Mouse (Mus musculus) thymus, postnatal 36 days (tissue): ENCODE measurements around the gene Gm10024.
A peak's percentile ranks its signal among the peaks of the same experiment; 100 is the strongest.
"Not testable (repeated sequence)": the region's sequence is repeated elsewhere in the genome, so short reads cannot be mapped to it uniquely, and the experiment has no call there.

Experiments used
- DNase-seq, 2 experiments: peaks; one replicate each; pipeline ENCODE4 v3.0.0; 2022; ENCODE audit warnings: mixed read lengths in 2 of 2

The Gm10024 gene

DNA sequence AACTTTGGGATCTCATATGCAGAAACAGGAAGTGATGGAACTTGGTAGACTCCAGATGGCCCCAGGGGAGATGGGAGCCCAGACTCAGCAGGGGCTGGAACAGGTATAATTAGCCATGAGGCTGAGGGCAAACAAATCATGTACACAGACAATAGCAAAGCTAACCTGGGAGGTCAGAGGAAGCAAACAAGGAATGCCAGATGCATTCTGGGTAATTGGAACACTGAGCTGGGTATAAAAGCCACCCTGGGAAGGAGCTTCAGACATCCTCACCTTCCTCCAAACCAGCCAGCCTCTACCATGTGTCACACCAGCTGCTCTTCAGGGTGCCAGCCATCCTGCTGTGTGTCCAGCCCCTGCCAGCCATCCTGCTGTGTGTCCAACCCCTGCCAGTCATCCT lies at the start of gene Gm10024:
TSS of gene Gm10024 (plus strand) at position 301 of the 400 bp plus-strand sequence.
- DNase-seq = not testable (repeated sequence)

DNA sequence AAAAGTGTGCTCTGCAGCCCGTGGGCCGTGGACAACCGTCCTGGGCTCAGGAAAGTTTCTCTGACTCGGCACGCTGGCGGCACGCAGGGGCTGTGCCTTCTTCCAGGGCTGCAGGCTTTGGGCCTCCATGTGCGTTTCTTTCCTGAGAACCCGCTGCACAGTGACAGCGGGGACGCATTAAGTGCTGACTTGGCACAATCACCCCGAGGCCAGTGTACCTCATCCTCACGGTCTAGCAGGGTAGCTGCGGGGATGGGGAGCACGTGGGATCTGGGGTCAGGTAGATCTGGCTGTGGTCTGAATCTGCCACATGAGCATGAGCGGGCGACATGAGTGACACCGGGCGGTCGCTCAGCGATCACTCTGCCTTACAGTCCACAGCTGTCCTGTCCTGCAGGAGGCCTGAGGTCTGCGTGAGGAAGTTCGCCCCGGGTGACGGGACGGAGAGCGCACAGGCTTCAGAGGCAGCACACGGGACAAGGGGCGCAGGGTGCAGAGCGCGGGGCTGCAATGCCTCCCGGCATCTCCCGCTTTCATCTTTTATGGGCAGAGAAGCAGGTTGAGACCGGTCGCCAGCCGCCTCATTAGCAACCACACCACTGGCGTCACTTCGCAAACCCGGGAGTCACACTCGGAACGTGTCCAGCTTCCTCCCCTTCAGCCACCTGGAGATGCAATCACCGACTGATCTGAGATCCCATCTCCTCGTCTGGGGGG lies 47.1 kb upstream of the Gm10024 start:
- no peak for DNase-seq

DNA sequence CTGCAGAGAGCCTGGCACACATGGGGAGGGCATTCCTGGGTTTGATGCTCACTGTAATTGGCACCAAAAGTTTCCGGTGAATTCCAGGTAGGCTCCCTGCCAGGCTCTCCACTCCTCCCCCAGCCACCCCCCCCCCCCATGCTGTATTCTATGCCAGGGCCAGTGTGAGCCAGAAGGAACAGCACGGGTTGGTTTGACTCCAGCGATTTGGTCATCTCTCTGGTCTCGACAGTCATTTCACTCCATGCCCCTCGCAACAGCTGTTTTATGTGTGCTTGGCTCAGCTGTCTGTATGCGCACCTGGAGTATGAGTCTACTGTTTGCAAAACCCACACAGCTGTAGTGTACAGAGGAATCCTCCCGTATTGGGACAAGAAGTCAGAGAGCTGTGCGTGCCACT lies 44.9 kb upstream of the Gm10024 start:
- DNase-seq = peak in 1 of 2 experiments; percentile 43

DNA sequence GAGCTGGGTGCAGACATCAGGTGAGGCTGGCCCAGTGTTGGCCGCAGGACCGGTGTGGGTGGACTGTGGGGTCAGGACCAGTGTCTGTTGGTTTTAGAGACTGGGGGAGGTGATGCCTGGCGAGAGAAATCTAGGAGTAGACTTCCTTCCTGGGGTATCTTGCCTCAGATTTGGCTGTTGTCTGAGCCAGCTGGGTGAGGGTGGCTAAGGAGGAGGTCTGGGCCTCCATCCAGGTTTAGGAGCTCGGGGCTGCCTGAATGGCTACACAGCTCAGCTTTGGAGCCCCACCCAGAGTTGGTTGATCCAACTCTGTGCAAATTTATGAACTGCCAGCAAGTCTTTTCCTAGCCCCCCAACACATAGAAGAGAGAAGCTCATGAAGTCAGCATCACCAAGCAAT lies 43.9 kb upstream of the Gm10024 start:
- DNase-seq = no peak

DNA sequence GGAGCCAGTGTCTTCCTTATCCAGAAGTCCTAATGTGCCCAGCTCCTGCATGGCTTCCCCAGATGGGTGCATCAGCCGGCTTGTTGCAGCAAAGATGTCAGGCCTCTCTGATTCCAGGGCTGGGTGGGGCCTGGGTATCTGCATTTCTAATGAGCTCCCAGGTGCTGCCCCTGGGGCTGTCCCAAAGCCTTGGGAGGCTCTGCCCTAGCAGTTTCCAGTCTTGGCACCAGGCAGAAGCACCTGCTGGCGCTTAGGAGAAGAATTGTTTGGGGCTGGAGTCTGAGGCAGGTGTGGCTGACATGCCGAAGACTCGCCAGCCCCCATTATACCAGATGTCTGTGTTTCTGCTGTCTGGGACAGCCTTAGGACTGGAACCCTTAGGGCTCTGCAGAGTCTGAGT lies 40.5 kb upstream of the Gm10024 start:
- DNase-seq = no peak

DNA sequence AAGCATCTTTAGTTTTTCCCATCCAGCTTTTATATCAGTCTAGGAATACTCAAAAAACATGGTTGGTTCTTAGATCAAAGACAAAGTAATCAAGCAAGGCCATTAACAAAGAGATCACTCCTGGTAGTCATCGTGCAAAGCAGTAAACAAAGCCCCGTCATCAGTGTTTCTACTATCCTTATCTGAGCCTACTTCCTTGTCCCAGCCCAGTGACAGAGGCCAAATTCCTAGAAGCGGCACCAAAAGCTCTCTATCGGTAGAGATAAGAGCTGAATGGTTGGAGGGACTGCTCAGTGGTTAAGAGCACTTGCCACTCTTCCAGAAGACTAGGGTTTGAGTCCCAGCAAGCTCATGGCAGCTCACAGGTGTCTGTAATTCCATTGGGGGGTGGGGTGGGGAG lies 39.7 kb upstream of the Gm10024 start:
- DNase-seq = no peak

DNA sequence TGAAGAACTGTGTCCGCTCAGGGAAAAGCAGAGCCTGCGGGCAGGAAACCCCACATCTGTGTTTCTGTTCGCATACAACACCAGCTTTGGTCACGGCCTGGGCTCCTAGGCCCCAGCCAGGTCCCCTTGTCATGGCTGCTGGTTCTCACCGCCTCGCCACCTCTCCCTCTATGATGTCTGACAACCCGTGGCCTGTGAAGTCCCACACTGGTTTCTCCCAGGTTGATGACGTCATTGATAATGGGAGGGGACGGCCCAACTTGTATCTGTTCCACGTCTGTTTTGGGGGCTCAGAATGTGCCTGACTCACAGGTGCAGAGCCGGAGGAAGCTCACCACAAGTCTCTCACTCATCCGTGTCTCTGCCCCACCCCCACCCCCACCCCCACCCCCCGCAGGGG lies 37.5 kb upstream of the Gm10024 start:
- DNase-seq = peak; percentile 62 to 70

DNA sequence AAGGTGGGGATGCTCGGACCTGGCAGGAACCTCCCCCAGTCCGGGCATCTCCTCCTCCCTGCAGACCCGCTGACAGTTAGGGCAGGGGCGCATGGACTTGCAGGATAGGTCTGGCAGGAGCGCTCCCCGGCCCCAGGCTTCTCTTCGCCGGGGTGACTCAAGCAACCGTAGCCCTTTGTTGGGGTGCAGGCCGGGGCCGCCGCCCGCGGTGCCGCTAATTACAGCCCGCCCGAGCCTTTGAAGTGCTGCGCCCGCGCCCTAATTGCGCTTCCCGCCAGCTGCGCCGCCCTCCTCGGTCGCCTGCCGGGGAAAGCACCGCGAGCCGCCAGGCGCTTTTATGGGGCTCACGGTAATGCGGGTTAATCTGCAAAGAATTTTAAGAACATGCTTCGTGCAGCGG lies 33.7 kb upstream of the Gm10024 start:
- DNase-seq = peak; percentile 42 to 43

DNA sequence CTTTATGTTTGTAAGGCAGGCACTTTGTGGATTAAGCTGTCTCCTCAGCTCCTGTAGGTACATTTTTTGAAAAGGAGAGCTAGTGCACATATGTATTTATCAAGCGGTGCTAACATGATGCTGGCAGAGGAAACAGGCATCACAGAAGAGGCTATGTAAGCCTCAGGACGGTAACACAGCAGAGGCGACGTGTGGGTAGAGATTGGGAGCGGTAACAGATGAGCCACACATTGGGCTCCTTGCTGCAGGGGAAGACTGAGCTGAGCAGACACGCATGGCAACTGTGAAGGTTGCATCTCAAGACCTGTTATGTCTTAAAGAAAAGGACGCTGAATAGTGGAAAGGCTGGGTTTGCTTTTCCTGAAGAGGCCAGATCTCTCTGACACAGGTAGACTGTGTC lies 28.3 kb upstream of the Gm10024 start:
- no peak for DNase-seq

DNA sequence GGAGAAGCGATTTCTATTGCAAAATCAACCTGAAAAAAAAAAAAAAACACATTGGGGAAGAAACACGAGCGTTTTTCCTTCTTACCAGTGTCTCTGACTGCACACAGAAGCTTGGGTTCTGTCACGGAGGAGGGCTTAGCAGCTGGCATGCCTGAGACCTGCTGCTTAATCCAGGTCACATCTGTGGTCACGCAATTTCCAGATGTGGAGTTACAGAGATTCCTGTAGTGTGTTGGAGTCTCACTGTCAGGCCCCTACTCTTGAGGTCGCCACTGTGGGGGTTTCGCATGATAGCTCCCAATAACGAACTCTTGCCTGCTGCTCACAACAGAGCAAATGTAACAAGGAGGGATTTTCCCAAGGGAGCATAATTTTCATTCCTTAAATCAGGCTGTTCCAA lies 27.1 kb upstream of the Gm10024 start:
- no peak for DNase-seq

DNA sequence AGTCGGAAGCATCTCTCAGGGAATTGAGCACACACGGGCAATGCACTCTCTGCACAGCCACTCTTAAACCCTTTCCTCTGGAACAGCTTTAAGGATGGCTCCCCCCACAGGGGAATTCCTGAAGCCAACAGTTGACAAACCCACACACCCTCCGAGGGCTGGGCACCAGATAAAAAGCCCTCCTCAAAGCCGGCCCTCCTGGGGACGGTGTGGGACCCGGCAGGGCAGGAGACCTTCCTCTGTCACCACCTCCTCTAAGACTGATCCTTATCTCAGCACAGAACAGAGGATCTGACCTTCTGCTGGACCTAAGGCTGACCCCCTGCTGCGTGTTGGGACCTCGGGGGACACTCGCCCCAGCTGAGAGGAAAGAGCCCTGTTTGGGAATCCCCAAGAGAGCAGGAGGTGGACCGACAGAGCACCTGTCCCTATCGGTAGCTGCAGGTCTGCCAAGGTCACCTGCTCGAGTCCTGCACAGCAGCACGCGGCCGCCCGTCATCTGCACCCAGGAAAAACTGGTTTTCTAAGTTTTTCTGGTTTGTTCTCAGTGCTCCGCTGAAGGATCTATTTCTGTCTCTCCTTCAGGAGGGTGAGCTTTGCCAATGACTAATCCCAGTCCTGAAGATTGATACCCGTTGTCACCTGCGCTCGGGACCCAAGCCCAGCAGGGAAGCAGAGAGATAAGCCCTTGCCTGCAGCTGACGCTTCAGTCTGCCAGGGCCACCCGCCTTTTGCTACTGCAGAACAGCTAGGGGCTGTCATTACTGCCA lies 25.2 kb upstream of the Gm10024 start, which contains the start of gene Tspear:
TSS of gene Tspear (plus strand) at position 675 of the 770 bp plus-strand sequence.
- no peak for DNase-seq

DNA sequence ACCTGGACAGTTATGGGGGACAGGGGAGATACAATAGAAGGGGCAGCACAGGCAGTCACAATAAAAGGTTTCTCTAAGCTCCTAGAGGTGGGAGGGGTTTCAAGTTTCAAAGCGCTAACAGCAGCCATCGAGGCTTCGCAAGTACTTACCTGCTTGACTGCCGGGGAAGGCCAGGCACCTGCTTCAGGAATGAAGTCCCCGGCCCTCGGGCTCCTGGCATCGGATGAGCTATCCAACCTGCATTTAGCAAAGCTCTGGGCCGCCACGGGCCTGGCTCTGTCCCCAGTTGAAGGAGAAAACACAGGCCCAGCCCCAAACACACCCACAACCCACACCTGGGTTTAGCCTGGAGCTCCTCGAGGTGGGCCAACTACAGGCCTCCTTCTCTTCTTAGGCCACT lies 24.2 kb upstream of the Gm10024 start:
- DNase-seq = no peak

DNA sequence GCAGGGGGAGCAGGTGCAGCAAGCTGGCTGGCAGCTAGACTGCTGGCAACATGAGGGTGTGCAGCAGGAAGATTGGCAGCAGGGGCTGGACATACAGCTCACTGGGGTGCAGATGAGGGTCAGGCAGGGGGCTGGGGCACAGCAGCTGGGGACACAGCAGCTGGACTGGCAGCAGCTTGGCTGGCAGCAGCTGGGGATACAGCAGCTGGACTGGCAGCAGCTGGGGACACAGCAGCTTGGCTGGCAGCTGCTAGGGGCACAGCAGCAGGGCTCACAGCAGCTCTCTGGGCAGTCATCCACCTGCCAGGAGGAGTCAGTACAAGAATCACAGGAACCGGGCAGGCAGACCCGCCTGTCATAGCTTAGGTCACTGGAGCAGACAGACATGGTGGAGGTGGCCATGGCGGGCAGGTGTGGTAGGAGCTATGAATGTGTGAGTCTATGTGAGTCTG lies 20.9 kb upstream of the Gm10024 start, which contains the start of gene Gm19402:
TSS of gene Gm19402 (minus strand) at position 402 of the 452 bp plus-strand sequence.
- DNase-seq = not testable (repeated sequence)

DNA sequence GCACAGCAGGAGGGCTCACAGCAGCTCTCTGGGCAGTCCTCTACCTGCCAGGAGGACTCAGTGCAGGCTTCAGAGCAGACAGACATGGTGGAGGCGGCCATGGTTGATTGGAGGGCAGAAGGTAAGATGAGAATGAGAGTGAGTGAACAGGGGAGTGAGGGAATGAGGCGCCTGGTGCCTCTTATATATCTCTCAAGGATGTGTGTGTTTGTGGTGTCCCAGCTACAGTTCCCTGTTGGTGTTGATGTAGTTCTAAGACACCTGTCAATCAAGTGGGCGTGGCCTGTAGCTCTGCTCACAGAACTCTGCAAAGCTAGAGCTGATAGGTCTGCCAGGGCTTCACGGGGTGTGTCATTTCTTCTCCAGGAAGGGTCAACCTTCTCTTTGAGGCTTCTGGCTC lies 14.1 kb upstream of the Gm10024 start, which contains the start of gene Gm9508:
TSS of gene Gm9508 (minus strand) at position 101 of the 400 bp plus-strand sequence.
- no peak for DNase-seq

DNA sequence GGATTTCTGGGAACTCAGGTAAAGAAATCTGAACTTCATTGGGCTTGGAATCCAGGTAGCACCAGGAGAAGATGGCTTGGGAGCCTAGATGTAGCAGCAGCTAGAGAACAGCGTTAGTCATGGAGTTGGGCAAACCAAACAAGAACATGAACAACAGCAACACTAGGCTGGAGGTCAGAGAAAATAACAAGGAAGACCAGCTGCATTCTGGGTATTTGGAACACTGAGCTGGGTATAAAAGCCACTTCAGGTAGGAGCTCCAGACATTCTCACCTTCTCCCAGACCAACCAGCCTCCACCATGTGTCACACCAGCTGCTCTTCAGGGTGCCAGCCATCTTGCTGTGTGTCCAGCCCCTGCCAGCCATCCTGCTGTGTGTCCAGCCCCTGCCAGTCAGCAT lies 4.9 kb upstream of the Gm10024 start, which contains the start of gene Gm10272:
TSS of gene Gm10272 (plus strand) at position 301 of the 400 bp plus-strand sequence.
- DNase-seq = no peak

DNA sequence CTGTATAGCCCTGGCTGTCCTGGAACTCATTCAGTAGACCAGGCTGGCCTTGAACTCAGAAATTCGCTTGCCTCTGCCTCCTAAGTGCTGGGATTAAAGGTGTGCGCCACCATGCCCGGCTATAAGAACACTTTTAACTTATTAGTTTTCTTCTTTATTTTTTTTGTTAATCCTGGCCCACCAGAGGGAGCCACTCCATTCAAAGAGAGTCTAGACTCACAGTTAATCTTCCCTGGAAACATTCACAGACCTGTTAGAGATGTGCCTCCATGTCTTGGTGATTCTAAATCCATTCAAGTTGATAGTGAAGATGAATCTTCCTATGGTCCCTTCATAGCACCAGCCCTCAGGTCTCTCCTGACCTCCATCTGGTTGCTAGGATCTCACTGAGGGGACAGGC lies 1.4 kb upstream of the Gm10024 start:
- DNase-seq = no peak

DNA sequence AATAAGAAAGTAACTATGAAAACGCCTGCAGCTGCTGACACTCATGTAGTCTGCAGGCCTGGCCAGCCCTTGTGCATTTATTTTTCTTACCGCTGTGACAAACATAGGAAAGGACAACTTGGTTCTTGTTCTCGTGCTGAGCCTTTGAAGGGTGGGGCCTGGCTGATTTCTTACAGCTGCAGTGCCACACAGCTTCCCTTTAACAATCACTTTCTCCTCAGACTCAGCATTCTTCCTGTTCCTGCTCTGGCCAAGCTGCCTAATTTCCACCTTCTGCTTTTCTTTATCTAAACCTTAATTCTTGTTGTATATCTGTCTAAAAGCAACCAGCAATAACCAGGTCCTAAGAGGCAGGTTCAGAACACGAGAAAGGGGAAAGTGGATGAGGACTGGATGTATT lies 2.5 kb downstream of the Gm10024 start:
- no peak for DNase-seq

DNA sequence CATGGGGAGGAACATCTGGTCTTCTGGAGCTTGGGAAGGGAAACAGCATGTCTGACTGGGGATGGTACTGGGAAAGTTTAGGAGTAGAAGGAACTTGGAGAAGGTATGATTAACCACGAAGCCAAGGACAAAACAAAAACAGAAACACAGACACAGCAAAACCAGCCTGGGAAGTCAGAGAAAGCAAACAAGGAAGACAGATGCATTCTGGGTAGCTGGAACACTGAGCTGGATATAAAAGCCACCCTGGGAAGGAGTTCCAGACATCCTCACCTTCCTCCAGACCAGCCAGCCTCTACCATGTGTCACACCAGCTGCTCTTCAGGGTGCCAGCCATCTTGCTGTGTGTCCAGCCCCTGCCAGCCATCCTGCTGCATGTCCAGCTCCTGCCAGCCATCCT lies 4.2 kb downstream of the Gm10024 start, which contains the start of gene Gm10142:
TSS of gene Gm10142 (plus strand) at position 301 of the 400 bp plus-strand sequence.
- no peak for DNase-seq

DNA sequence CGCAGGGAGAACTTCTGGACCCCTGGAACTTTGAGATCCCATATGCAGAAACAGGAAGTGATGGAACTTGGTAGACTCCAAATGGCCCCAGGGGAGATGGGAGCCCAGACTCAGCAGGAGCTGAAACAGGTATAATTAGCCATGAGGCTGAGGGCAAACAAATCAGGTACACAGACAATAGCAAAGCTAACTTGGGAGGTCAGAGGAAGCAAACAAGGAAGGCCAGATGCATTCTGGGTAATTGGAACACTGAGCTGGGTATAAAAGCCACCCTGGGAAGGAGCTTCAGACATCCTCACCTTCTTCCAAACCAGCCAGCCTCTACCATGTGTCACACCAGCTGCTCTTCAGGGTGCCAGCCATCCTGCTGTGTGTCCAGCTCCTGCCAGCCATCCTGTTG lies 9.0 kb downstream of the Gm10024 start, which contains the start of gene Krtap12-1:
TSS of gene Krtap12-1 (plus strand) at position 301 of the 400 bp plus-strand sequence.
- not testable (repeated sequence) for DNase-seq

DNA sequence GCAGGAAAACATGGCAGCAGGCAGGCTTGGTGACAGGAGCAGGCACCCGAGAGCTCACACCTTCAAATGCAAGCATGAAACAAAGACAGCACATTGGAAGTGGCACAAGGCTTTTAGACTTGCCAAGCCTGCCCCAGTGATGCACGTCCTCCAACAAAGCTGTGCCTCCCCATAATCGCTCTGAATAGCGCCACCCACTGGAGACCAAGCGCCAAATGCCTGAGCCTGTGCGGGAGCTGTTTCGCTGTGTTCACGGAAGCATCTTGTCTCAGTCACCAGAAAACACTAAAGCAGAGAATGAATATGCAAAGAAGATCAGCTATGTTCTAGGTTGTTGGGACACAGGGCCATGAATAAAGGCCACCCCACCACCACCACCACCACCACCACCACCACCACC lies 13.6 kb downstream of the Gm10024 start:
- DNase-seq = no peak

DNA sequence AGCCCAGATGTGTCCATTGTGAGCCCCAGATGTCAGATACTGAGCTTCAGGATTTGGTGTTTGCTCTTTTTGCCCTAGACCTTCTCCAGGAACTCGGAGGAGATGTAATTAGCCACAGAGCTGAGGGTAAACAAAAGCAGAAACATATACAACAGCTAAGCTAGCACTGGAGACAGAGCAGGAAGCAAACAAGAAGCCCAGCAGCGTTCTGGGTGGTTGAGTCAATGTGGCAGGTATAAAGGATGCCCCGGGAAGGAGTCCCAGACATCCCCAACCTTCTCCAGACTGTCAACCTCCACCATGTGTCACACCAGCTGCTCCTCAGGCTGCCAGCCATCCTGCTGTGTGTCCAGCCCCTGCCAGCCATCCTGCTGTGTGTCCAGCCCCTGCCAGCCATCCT lies 14.9 kb downstream of the Gm10024 start, which contains the start of gene Gm10100:
TSS of gene Gm10100 (plus strand) at position 301 of the 400 bp plus-strand sequence.
- DNase-seq = no peak

DNA sequence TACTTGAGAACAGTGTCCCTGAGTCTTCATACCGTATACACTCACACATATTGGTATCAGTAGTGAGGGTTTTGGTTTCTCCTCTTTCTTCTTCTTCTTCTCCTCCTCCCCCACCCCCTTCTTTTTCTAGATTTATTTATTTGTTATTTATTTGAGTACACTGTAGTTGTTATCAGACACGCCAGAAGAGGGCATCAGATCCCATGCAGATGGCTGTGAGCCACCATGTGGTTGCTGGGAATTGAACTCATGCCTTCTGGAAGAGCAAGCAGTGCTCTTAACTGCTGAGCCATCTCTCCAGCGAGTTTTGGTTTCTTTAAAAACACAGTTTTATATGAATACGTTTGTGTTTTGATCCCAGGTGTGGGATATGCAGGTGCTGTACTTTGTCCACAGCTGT lies 17.0 kb downstream of the Gm10024 start:
- no peak for DNase-seq

DNA sequence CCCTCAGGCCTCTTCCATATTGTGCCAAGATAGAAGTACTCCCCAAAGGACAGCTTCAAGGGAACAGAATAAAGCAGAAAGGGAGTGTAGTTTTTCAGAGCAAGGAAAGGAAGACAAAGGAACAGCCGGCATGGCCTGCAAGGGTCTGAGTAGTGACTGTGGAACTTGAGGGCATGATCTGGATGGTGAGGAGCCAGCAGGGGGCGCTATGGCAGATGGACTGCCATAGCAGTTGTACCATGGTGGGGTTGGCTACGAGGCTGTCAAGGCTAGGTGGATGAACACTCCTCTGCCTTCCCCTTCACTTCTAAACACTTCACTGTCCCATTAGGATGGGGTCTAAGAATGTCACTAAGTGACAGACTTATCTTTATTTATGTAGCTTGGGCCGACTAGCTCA lies 18.0 kb downstream of the Gm10024 start:
- DNase-seq = peak in 1 of 2 experiments; percentile 11
